In genomic region chr19:24738786-24739185, GRCm38 (mm10) we compare ENCODE assay signal across 18 mouse cellular contexts.
"Had no signal": no experiment of that assay in that cellular context is flagged by ENCODE, and none has a peak within 500 bp of the region (broad histone marks: within the 10 kb centered on the region; RNA-seq: fewer than 3 reads in every experiment).

No protein-coding gene starts in this region.

- DNase-seq: lung, adult 18-20 months; lung, embryonic 14.5 days; lung, postnatal 10 days; lung, postnatal 4 days; retina, postnatal 1 day; right cerebral cortex, adult 18-20 months; right cerebral cortex, postnatal 25 days; right cerebral cortex, postnatal 4 days; spleen, adult 18-20 months; thymus, adult 18-20 months; thymus, postnatal 14 days; thymus, postnatal 36 days had no signal

- H3K4me3 ChIP-seq: midbrain, embryonic 10.5 days; midbrain, embryonic 13.5 days; midbrain, embryonic 15.5 days; myocyte; neural tube, embryonic 13.5 days; neural tube, embryonic 15.5 days had no signal

- H3K4me2 ChIP-seq: lung, embryonic 14.5 days; midbrain, embryonic 13.5 days; midbrain, embryonic 15.5 days; neural tube, embryonic 13.5 days; neural tube, embryonic 15.5 days had no signal

- H3K27ac ChIP-seq: midbrain, embryonic 10.5 days; midbrain, embryonic 13.5 days; midbrain, embryonic 15.5 days; neural tube, embryonic 13.5 days; neural tube, embryonic 15.5 days had no signal

- H3K36me3 ChIP-seq: midbrain, embryonic 10.5 days; midbrain, embryonic 13.5 days; midbrain, embryonic 15.5 days; neural tube, embryonic 13.5 days; neural tube, embryonic 15.5 days had no signal

- H3K9ac ChIP-seq: lung, embryonic 14.5 days; midbrain, embryonic 13.5 days; midbrain, embryonic 15.5 days; neural tube, embryonic 13.5 days; neural tube, embryonic 15.5 days had no signal

- H3K9me3 ChIP-seq: midbrain, embryonic 10.5 days; midbrain, embryonic 13.5 days; midbrain, embryonic 15.5 days; neural tube, embryonic 13.5 days; neural tube, embryonic 15.5 days had no signal

- H3K4me1 ChIP-seq: midbrain, embryonic 13.5 days; midbrain, embryonic 15.5 days had no signal

- H3K27me3 ChIP-seq: midbrain, embryonic 13.5 days; midbrain, embryonic 15.5 days; neural tube, embryonic 13.5 days; neural tube, embryonic 15.5 days had no signal

- ATAC-seq: midbrain, embryonic 13.5 days; midbrain, embryonic 15.5 days had no signal
